Mouse (Mus musculus) neural tube, embryonic 11.5 days (tissue): ENCODE data around the gene Gss. TPM values are rescaled to one million over a fixed set of nuclear protein-coding genes. Genes with fewer than 3 reads are reported as not detected.

Experiments used
- ATAC-seq: fragments of 200-750 bp; cut with Nextera tagmentation; 2 replicates; pipeline ENCODE4 v1.8.0; 2017; ENCODE audit warnings: moderate number of reproducible peaks, mild to moderate bottlenecking, moderate TSS enrichment, moderate library complexity; ENCODE audit not compliant: insufficient read depth, low FRiP score, low TSS enrichment
- DNase-seq: peaks from one replicate; pipeline ENCODE4 v3.0.0-alpha.2; 2015; ENCODE audit warnings: low spot score
- H3K27ac ChIP-seq: fragments of 300-500 bp; sonication (generic); 2 replicates; pipeline ENCODE4 v1.5.1; 2014; ENCODE audit warnings: low read depth, mild to moderate bottlenecking, low read length
- H3K27me3 ChIP-seq: fragments of 300-500 bp; sonication (generic); 2 replicates; pipeline ENCODE4 v1.6.1; 2014; ENCODE audit warnings: mild to moderate bottlenecking, low read length, mixed read lengths; ENCODE audit not compliant: control insufficient read depth, insufficient read depth
- H3K36me3 ChIP-seq: fragments of 300-500 bp; sonication (generic); 2 replicates; pipeline ENCODE4 v1.6.1; 2014; ENCODE audit warnings: mild to moderate bottlenecking, low read length, moderate library complexity, mixed read lengths; ENCODE audit not compliant: control insufficient read depth, insufficient read depth
- H3K4me1 ChIP-seq: fragments of 300-500 bp; sonication (generic); 2 replicates; pipeline ENCODE4 v1.6.1; 2014; ENCODE audit warnings: low read length, mixed read lengths; ENCODE audit not compliant: control insufficient read depth, insufficient read depth
- H3K4me2 ChIP-seq: fragments of 300-500 bp; sonication (generic); 2 replicates; pipeline ENCODE4 v1.6.1; 2014; ENCODE audit warnings: low read depth, mild to moderate bottlenecking, moderate library complexity
- H3K4me3 ChIP-seq: fragments of 300-500 bp; sonication (generic); 2 replicates; pipeline ENCODE4 v1.5.1; 2014; ENCODE audit warnings: low read depth, low read length
- H3K9ac ChIP-seq: fragments of 300-500 bp; sonication (generic); 2 replicates; pipeline ENCODE4 v1.6.1; 2014; ENCODE audit warnings: mild to moderate bottlenecking, low read length
- H3K9me3 ChIP-seq: fragments of 300-500 bp; sonication (generic); 2 replicates; pipeline ENCODE4 v1.6.1; 2016; ENCODE audit warnings: low read length; ENCODE audit not compliant: control insufficient read depth
- WGBS: fragments of 180-500 bp; shearing (Covaris S2); extraction: QIAGEN DNeasy Blood & Tissue Kit; methylation state at CpG from one replicate; pipeline ENCODE4 v1.1.7; 2014; 5-methylcytosine and 5-hydroxymethylcytosine counted together
- polyA plus RNA-seq: library from polyadenylated mRNA; unstranded; fragments of >200 nt; fragmentation: Nextera tagmentation; extraction: Ambion mirVana; gene quantifications from 2 replicates; pipeline ENCODE4 v1.2.1, GENCODE M21; 2014

The Gss gene
- polyA plus RNA-seq, 1 experiment from 2014 or later, result 15.5 TPM

DNA sequence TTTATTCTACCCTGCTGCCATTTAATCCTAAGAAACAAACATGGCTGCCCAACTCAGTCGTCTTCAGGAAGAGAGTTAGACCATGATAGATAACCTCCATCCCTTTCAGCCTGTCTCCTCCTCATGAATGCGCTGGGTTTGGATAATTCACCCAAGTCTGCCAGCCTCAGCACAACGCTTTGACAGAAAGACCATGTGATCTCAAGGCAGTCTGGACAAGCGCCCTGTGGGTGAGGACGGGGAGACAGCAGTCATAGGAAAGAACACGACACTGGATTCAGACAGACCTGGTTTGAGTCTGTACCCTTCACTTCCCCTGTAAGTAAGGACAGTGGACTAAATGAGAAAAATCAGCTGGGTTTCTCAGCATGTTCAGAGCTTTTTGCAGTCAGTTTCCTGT lies 3.1 kb downstream of the Gss start:
- WGBS, result 74% methylated on average over 6 of the region's 6 CpGs

DNA sequence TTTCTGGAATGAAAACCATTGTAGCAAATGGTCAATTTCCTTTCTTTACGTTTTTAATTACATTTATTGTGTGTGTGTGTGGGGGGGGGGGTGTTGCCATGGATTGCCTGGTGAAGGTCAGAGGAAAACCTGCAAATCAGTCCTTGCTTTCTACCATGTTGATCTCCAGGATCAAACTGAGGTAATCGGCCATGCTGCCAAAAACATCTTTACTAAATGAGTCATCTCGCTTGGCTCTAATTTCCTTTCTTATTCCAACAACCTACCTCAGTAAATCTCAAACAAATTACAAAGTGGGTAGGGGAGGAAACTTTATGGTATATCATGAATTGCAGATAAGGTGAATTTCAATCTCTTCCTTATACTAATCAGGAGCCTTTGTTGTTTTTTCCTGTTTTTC lies 4.5 kb downstream of the Gss start:
- ATAC-seq (no peak), DNase-seq (no peak)
- H3K4me2 ChIP-seq, result no peak overlapping the region
- no peaks in the 10 kb centered on the region for H3K9me3 ChIP-seq
- no peak overlapping the region for H3K9ac ChIP-seq
- WGBS, result 82% methylated on average over 3 of the region's 3 CpGs
- no peaks in the 10 kb centered on the region for H3K27me3 ChIP-seq
- H3K36me3 ChIP-seq, result no peaks in the 10 kb centered on the region
- peaks cover 5% of the 10 kb centered on the region; the same call in 1 of the 2 replicates for H3K4me1 ChIP-seq
- no peak overlapping the region for H3K27ac ChIP-seq
- H3K4me3 ChIP-seq, result no peak overlapping the region

More for the DNA sequence above, 3.1 kb downstream of the Gss start:
- H3K9me3 ChIP-seq, result no peaks in the 10 kb centered on the region
- no peak overlapping the region for H3K9ac ChIP-seq
- no peak overlapping the region for H3K4me3 ChIP-seq
- no peak for DNase-seq
- no peak overlapping the region for H3K4me2 ChIP-seq
- H3K27me3 ChIP-seq, result no peaks in the 10 kb centered on the region
- H3K27ac ChIP-seq, result no peak overlapping the region
- H3K36me3 ChIP-seq, result no peaks in the 10 kb centered on the region
- H3K4me1 ChIP-seq, result peaks cover 5% of the 10 kb centered on the region; the same call in 1 of the 2 replicates
- ATAC-seq, result no peak

DNA sequence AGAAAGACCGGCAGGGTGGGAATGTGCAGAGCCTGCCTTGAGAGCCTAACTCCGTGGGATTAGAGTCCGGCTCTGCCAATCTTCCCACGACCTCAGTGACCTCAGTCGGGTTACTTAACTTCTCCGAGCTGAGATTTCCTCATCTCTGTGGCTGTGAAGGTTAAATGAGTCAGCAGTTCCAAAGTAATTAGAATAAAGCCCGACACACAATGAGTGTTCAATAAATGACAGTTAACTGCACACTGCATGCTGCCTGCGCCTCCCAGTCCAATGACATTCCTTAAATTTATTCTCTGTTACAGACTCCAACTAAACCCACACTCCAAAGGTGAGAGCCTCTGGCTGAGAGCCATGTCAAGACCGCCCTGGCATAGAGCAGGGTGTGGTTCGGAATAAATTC lies 7.1 kb downstream of the Gss start:
- H3K4me3 ChIP-seq, result no peak overlapping the region
- H3K9me3 ChIP-seq, result no peaks in the 10 kb centered on the region
- DNase-seq (no peak), ATAC-seq (no peak)
- WGBS, result 75% methylated on average over 10 of the region's 10 CpGs
- H3K36me3 ChIP-seq, result no peaks in the 10 kb centered on the region
- no peaks in the 10 kb centered on the region for H3K27me3 ChIP-seq
- H3K4me1 ChIP-seq, result no peaks in the 10 kb centered on the region
- no peak overlapping the region for H3K9ac ChIP-seq
- H3K4me2 ChIP-seq, result no peak overlapping the region
- no peak overlapping the region for H3K27ac ChIP-seq

DNA sequence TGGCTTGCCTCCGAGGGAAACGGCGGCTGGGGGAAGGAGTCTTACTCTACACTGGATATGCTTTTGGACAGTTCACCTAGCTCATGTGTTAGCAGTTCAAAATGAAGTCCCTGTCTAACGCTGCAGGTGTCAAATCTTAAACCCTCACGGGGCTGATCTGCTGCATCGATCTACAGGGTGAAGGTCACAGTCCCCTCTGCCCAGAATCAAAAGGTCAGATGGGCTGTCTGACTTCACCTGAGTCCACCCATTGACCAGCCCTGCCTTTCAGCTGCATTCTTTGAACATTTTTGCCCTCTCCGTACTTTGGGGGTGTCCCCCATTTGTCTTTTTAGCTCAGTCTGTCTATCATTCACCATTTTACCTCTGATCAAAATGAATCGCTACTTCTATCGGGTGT lies 7.5 kb downstream of the Gss start:
- Histone ChIP-seq H3K9me3 (no peaks in the 10 kb centered on the region), H3K4me3 (no peak overlapping the region), H3K4me2 (no peak overlapping the region), H3K36me3 (no peaks in the 10 kb centered on the region), H3K27me3 (no peaks in the 10 kb centered on the region), H3K9ac (no peak overlapping the region), H3K4me1 (no peaks in the 10 kb centered on the region), H3K27ac (no peak overlapping the region)
- no peak for ATAC-seq
- DNase-seq, result no peak
- WGBS, result 88% methylated on average over 9 of the region's 9 CpGs

DNA sequence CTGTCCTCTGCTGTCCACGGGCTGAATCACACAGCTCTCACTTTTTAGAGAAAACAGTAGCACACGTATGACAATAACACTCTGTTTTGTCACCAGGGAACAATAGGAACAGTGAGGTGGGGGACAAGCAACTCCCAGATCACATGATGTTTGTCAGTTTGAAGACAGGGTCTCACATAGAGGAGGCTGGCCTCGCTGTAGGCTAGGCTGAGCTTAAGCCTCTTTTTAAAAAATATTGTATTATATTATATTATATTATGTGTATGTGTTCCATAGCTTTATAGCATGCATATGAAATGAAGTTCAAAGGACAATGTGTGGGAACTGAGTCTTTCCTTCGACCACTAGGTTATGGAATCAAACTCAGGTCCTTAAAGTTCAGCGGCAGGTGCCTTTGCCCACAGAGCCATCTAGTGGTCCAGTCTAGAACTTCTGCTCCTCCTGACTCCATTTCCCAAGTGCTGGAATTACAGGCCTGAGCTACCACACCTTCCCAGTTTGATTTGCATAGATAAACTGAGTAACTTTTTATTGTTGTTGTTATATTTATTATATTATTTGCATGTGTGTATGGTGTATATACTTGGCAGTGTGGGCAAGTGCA lies 8.6 kb downstream of the Gss start:
- no peak overlapping the region for H3K9ac ChIP-seq
- no peak overlapping the region for H3K4me2 ChIP-seq
- no peaks in the 10 kb centered on the region for H3K9me3 ChIP-seq
- no peaks in the 10 kb centered on the region for H3K27me3 ChIP-seq
- WGBS, result 43% methylated on average over 5 of the region's 5 CpGs
- H3K4me3 ChIP-seq, result no peak overlapping the region
- no peak overlapping the region for H3K27ac ChIP-seq
- no peaks in the 10 kb centered on the region for H3K36me3 ChIP-seq
- H3K4me1 ChIP-seq, result no peaks in the 10 kb centered on the region
- peak; percentile 58 for DNase-seq
- no peak for ATAC-seq

DNA sequence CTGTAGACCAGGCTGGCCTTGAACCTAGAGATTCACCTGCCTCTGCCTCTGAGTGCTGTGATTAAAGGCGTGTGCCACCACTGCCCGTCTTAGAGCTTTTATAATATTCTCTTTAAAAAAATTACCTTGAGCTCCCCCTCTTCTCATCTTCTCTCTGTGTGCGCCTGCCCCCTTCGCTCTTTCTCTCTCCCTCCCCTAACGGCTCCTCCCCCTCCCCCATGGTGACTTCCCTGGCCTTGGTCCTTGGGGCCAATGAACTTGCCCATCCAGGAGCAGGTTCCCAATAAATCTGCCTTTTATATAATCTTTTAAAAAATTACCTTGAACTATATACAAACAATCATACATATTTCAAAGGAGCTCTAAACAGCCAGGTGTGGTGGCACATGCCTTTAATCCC lies 9.6 kb downstream of the Gss start:
- H3K27me3 ChIP-seq, result no peaks in the 10 kb centered on the region
- ATAC-seq (no peak), DNase-seq (no peak)
- H3K4me3 ChIP-seq, result no peak overlapping the region
- H3K9me3 ChIP-seq, result no peaks in the 10 kb centered on the region
- no peak overlapping the region for H3K9ac ChIP-seq
- H3K36me3 ChIP-seq, result no peaks in the 10 kb centered on the region
- no peaks in the 10 kb centered on the region for H3K4me1 ChIP-seq
- no peak overlapping the region for H3K4me2 ChIP-seq
- WGBS, result 81% methylated on average over 5 of the region's 5 CpGs
- H3K27ac ChIP-seq, result no peak overlapping the region

DNA sequence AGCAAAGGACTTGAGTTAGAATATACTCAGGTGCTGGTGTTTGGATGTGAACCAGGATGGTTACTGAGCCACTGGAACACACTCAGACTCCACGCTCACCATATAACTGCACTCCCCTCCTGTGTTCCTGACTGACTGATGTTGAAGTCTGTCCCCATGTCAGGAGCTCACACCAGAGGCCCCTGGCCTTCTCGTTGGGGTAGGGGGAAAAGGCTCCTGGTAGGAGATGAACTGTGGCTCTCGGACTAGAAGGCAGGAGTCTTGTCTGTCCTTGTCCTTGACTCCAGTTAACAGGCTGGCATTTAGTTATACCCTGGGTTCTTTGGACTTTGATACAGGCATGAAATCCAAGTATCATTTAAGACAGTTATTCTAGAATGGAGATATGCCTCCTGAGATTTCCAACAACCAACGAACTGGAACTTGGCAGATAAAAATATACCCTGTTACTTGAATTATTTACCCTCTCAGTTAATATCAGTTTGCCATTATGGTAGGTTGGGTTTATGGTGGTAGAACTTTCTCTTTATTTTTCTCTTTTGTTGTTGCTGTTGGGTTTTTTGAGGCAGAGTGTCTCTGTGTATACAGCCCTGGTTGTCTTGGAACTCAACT lies 10.1 kb downstream of the Gss start:
- ATAC-seq (no peak), DNase-seq (no peak)
- H3K4me3 ChIP-seq, result no peak overlapping the region
- H3K4me2 ChIP-seq, result no peak overlapping the region
- H3K36me3 ChIP-seq, result no peaks in the 10 kb centered on the region
- no peaks in the 10 kb centered on the region for H3K4me1 ChIP-seq
- no peak overlapping the region for H3K27ac ChIP-seq
- H3K9me3 ChIP-seq, result no peaks in the 10 kb centered on the region
- no peak overlapping the region for H3K9ac ChIP-seq
- 76% methylated on average over 4 of the region's 4 CpGs for WGBS
- H3K27me3 ChIP-seq, result no peaks in the 10 kb centered on the region

DNA sequence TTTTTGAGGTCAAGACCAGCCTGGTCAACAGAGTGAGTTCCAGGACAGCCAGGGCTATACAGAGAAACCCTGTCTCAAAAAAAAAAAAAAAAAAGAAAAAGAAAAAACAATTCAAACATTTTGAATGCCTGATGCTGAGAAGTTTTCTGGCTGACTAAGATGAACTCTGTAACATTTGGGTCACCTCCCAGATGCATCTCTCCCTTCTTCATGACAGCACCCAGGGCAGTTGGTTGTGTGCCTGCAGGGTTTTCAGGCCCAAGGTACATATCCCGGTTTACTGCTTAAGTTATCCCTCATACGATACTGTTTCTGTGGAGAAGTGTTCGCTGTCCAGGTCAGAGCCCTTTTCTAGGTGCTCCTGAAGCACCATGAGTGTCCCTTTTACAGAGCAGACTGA lies 12.3 kb downstream of the Gss start:
- H3K9ac ChIP-seq, result no peak overlapping the region
- 93% methylated on average over 3 of the region's 3 CpGs for WGBS
- ATAC-seq, result no peak
- no peaks in the 10 kb centered on the region for H3K36me3 ChIP-seq
- H3K27me3 ChIP-seq, result no peaks in the 10 kb centered on the region
- no peaks in the 10 kb centered on the region for H3K4me1 ChIP-seq
- no peak overlapping the region for H3K27ac ChIP-seq
- no peak for DNase-seq
- no peak overlapping the region for H3K4me2 ChIP-seq
- no peak overlapping the region for H3K4me3 ChIP-seq
- H3K9me3 ChIP-seq, result no peaks in the 10 kb centered on the region

DNA sequence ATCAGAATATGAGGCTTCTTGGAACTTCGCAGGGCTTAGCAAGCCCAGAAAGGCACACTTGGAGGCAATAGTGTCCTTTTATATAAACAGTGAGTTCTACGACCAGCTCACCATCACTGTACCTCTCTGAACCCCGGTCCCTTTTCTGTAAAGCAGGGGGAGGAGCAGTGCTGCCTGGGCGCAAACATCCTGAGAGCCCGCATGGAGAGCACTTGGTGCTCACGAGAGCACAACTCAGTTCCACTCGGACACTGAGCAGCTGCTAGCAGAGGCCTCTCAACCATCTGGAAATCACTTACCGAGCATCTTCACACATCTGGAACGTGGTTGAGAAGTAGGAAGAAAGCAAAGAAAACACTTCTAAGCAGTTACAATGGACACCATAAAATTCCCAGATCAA lies 16.0 kb downstream of the Gss start:
- Histone ChIP-seq H3K27ac (no peak overlapping the region), H3K9me3 (no peaks in the 10 kb centered on the region), H3K9ac (no peak overlapping the region), H3K4me2 (no peak overlapping the region), H3K27me3 (no peaks in the 10 kb centered on the region), H3K4me1 (no peaks in the 10 kb centered on the region), H3K36me3 (no peaks in the 10 kb centered on the region), H3K4me3 (no peak overlapping the region)
- DNase-seq (no peak), ATAC-seq (no peak)
- 68% methylated on average over 9 of the region's 9 CpGs for WGBS
